Mouse (Mus musculus): Measurements from ENCODE around the gene Mpzl2. TPM values are rescaled to one million over a fixed set of nuclear protein-coding genes. Genes with fewer than 3 reads are reported as not detected.

Mpzl2 gene
- polyA plus RNA-seq, 1 experiment from 2014 or later: 3.8 TPM

GRCm38 (mm10) chr9:45102528-45102927, 62.9 kb downstream of the Mpzl2 start:
- H3K36me3 ChIP-seq (ENCODE audit: control insufficient read depth, insufficient read depth, low read length): no peaks in the 10 kb centered on the region
- H3K27me3 ChIP-seq (ENCODE audit: control insufficient read depth, insufficient read depth, low read length): no peaks in the 10 kb centered on the region
- H3K9ac ChIP-seq (ENCODE audit: low read depth, low read length): no peak overlapping the region
- DNase-seq (ENCODE audit: low spot score): no peak
- ATAC-seq (ENCODE audit: low FRiP score): no peak
- no peak overlapping the region for H3K4me3 ChIP-seq (ENCODE audit: low read depth, low read length)
- no peak overlapping the region for H3K4me2 ChIP-seq (replicated peaks; ENCODE audit: low read depth, low read length)
- H3K4me1 ChIP-seq (replicated peaks; ENCODE audit: control insufficient read depth, insufficient read depth, low read length): no peaks in the 10 kb centered on the region
- no peak overlapping the region for H3K27ac ChIP-seq (ENCODE audit: low read depth, low read length)
- no peaks in the 10 kb centered on the region for H3K9me3 ChIP-seq (ENCODE audit: control insufficient read depth, low read length)
- WGBS: 75% methylated on average over 1 of the region's 1 CpGs

DNA sequence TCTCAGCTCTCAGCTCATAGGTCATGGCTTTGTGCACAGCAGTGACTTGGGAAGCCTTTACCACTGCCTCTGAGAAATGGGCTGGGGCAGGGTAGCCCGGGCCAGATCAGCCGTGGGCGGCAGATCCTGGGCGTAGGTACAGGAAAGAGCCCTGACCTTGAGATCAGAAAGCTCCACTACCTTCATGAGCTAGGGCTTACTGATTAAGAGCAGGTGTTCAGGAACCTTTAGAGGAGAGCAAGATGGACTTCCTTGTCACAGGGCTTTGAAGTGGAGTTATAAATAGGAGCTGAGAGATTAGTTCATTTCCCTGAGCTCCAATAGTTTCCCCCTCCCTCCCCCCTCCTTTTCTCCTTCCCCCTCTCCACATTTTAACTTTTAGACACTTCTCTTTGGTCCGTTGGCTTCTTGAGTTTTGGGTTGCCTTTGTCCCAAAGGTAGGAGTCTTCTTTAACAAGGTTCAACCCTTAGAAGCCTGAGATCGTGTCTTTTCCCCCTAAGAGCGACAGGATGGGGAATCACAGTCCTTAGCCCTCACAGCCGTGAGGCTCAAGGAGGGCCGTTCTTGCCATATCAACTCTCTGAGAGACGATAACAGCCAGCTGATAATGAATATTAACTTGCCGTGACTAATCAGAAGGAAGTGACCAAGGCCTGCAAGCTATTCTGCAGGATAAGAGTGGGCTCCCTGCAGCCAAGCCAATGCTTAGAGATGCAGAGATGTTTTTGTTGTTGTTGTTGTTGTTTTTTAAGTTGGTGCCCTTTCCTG, 63.8 kb downstream of the Mpzl2 start:
- Histone ChIP-seq H3K27ac (ENCODE audit: low read depth, low read length) (no peak overlapping the region), H3K4me1 (replicated peaks; ENCODE audit: control insufficient read depth, insufficient read depth, low read length) (no peaks in the 10 kb centered on the region), H3K9ac (ENCODE audit: low read depth, low read length) (no peak overlapping the region), H3K4me3 (ENCODE audit: low read depth, low read length) (no peak overlapping the region), H3K9me3 (ENCODE audit: control insufficient read depth, low read length) (no peaks in the 10 kb centered on the region), H3K4me2 (replicated peaks; ENCODE audit: low read depth, low read length) (no peak overlapping the region), H3K36me3 (ENCODE audit: control insufficient read depth, insufficient read depth, low read length) (no peaks in the 10 kb centered on the region), H3K27me3 (ENCODE audit: control insufficient read depth, insufficient read depth, low read length) (no peaks in the 10 kb centered on the region)
- ATAC-seq (ENCODE audit: low FRiP score): no peak
- WGBS: 74% methylated on average over 11 of the region's 11 CpGs
- DNase-seq (ENCODE audit: low spot score): no peak

Other genes starting within 250 kb of the Mpzl2 start
- 2.5 and 3.6 TPM in 2 replicates for gene Tmem25, start 240.5 kb upstream of the Mpzl2 start, polyA plus RNA-seq (2014; fragmentation: Nextera tagmentation; extraction: Ambion mirVana)
- not detected in 2 replicates for gene Ttc36, start 236.7 kb upstream of the Mpzl2 start, polyA plus RNA-seq (2014; fragmentation: Nextera tagmentation; extraction: Ambion mirVana)
- gene Kmt2a, start 158.5 kb upstream of the Mpzl2 start, polyA plus RNA-seq (2014; fragmentation: Nextera tagmentation; extraction: Ambion mirVana): 17.3 and 26.2 TPM in 2 replicates
- gene Atp5l, start 119.1 kb upstream of the Mpzl2 start, polyA plus RNA-seq (2014; fragmentation: Nextera tagmentation; extraction: Ambion mirVana): 592 and 606 TPM in 2 replicates
- 36.4 and 47.3 TPM in 2 replicates for gene Ube4a, start 74.2 kb upstream of the Mpzl2 start, polyA plus RNA-seq (2014; fragmentation: Nextera tagmentation; extraction: Ambion mirVana)
- not detected in 2 replicates for gene Cd3g, start 59.4 kb upstream of the Mpzl2 start, polyA plus RNA-seq (2014; fragmentation: Nextera tagmentation; extraction: Ambion mirVana)
- not detected in 2 replicates for gene Cd3d, start 58.0 kb upstream of the Mpzl2 start, polyA plus RNA-seq (2014; fragmentation: Nextera tagmentation; extraction: Ambion mirVana)
- not detected in 2 replicates for gene Cd3e, start 30.2 kb upstream of the Mpzl2 start, polyA plus RNA-seq (2014; fragmentation: Nextera tagmentation; extraction: Ambion mirVana)
- 1.7 and 2.8 TPM in 2 replicates for gene Mpzl3, start 15.4 kb downstream of the Mpzl2 start, polyA plus RNA-seq (2014; fragmentation: Nextera tagmentation; extraction: Ambion mirVana)
- 0.31 and 0.36 TPM in 2 replicates for gene Jaml, start 39.4 kb downstream of the Mpzl2 start, polyA plus RNA-seq (2014; fragmentation: Nextera tagmentation; extraction: Ambion mirVana)
- gene Scn2b, start 78.0 kb downstream of the Mpzl2 start, polyA plus RNA-seq (2014; fragmentation: Nextera tagmentation; extraction: Ambion mirVana): 3.8 and 4.7 TPM in 2 replicates
- gene Scn4b, start 98.6 kb downstream of the Mpzl2 start, polyA plus RNA-seq (2014; fragmentation: Nextera tagmentation; extraction: Ambion mirVana): 0.12 and 0.14 TPM in 2 replicates
- not detected in 2 replicates for gene BC049352, start 142.2 kb downstream of the Mpzl2 start, polyA plus RNA-seq (2014; fragmentation: Nextera tagmentation; extraction: Ambion mirVana)
- gene Tmprss4, start 164.3 kb downstream of the Mpzl2 start, polyA plus RNA-seq (2014; fragmentation: Nextera tagmentation; extraction: Ambion mirVana): 0.15 TPM in 1 of 2 replicates, not detected in the other
- 0.49 and 0.51 TPM in 2 replicates for gene Il10ra, start 229.3 kb downstream of the Mpzl2 start, polyA plus RNA-seq (2014; fragmentation: Nextera tagmentation; extraction: Ambion mirVana)